8 mouse cellular contexts compared by ENCODE assay signal in genomic region chr8:94396964-94397657, GRCm38 (mm10). TPM values are rescaled to one million over a fixed set of nuclear protein-coding genes. Genes with fewer than 3 reads are reported as not detected.
DNase-seq lines count a peak whose midpoint lies in the region; ATAC-seq and TF ChIP-seq lines count a peak whose summit lies in the region.

No protein-coding gene starts in this region.

- peak; percentile 76 for ATAC-seq in lung, embryonic 16.5 days (ENCODE audit: low read depth)

- H3K9me3 ChIP-seq in lung, embryonic 16.5 days (ENCODE audit: control insufficient read depth, low read length): no peaks in the 10 kb centered on the region

- H3K36me3 ChIP-seq in lung, embryonic 16.5 days (ENCODE audit: control insufficient read depth, insufficient read depth, low read length): peaks cover 33% of the 10 kb centered on the region

- H3K27me3 ChIP-seq in lung, embryonic 16.5 days (ENCODE audit: control insufficient read depth, insufficient read depth, low read depth, low read length): no peaks in the 10 kb centered on the region

- intact Hi-C loops in heart, postnatal 10 days (cut with DNase I): loop anchor here (1.0 to 5.0 kb wide), 3 partner anchors 54 to 90 kb away; no protein-coding TSS in a partner anchor

- TF ChIP-seq CTCF in cortical plate, adult 2 months (IDR thresholded peaks at IDR 0.05; ENCODE audit: extremely low read depth, insufficient read depth, low read length): peak; percentile 79

- H3K27ac ChIP-seq in cortical plate, adult 2 months (ENCODE audit: insufficient read depth, low read length): no peak overlapping the region
- H3K27ac ChIP-seq in lung, embryonic 16.5 days (ENCODE audit: low read length): no peak overlapping the region

- peak; percentile 59 for DNase-seq in layer of hippocampus, adult 11-12 months (ENCODE audit: low spot score)
- no peak for DNase-seq in layer of hippocampus, adult 9-10 months (ENCODE audit: low spot score)
- DNase-seq in ZHBTc4 (ENCODE audit: low read depth, low spot score): peak; percentile 25
- peak; percentile 70 to 75 for DNase-seq in heart, postnatal 10 days
- DNase-seq in kidney, postnatal 36 days: peak; percentile 78 to 85
- peak; percentile 29 for DNase-seq in right cerebral cortex, postnatal 4 days

- 55% methylated on average over 11 of the region's 11 CpGs for WGBS in lung, embryonic 16.5 days

- no peak overlapping the region for H3K9ac ChIP-seq in lung, embryonic 16.5 days (ENCODE audit: low read length)

- no peak for TF ChIP-seq POLR2A in cortical plate, adult 2 months (IDR thresholded peaks at IDR 0.05; ENCODE audit: extremely low read depth, insufficient read depth, low read length)

- H3K4me2 ChIP-seq in lung, embryonic 16.5 days (ENCODE audit: low read depth, low read length): no peak overlapping the region

- H3K4me3 ChIP-seq in cortical plate, adult 2 months (ENCODE audit: insufficient read depth, low read length): no peak overlapping the region
- H3K4me3 ChIP-seq in lung, embryonic 16.5 days (ENCODE audit: low read length): no peak overlapping the region

- no peaks in the 10 kb centered on the region for H3K4me1 ChIP-seq in cortical plate, adult 2 months (ENCODE audit: control insufficient read depth, insufficient read depth, low read length)
- no peaks in the 10 kb centered on the region for H3K4me1 ChIP-seq in lung, embryonic 16.5 days (replicated peaks; ENCODE audit: control insufficient read depth, insufficient read depth, low read length)

RNA-seq across cellular contexts. Expression of gene Herpud1, which starts 10.9 kb away (rescaled TPM):
- 90.6 and 97.8 TPM in 2 replicates for polyA plus RNA-seq in cortical plate, adult 2 months (2012; rRNA removed)
- total RNA-seq in heart, postnatal 10 days (2021): 100 to 1,000 TPM in 1 of 2 experiments, 10 to 100 TPM in 1; 80.4 to 138 TPM
- polyA plus RNA-seq in lung, embryonic 16.5 days (2015; fragmentation: Nextera tagmentation; extraction: Ambion mirVana): 126 and 140 TPM in 2 replicates

RNA-seq across cellular contexts. Expression of gene Nlrc5, which starts 37.0 kb away (rescaled TPM):
- 0.94 and 1.0 TPM in 2 replicates for polyA plus RNA-seq in cortical plate, adult 2 months (2012; rRNA removed)
- 1 to 10 TPM in 1 of 2 experiments, under 1 TPM in 1; 0.84 to 1.0 TPM for total RNA-seq in heart, postnatal 10 days (2021)
- polyA plus RNA-seq in lung, embryonic 16.5 days (2015; fragmentation: Nextera tagmentation; extraction: Ambion mirVana): 0.45 and 0.73 TPM in 2 replicates
